Mouse (Mus musculus): Measurements from ENCODE around the gene Tcerg1l. TPM values are rescaled to one million over a fixed set of nuclear protein-coding genes. Genes with fewer than 3 reads are reported as not detected.
A peak's percentile ranks its signal among the peaks of the same experiment; 100 is the strongest.

Tcerg1l gene
- polyA plus RNA-seq (2016; fragmentation: Nextera tagmentation; extraction: Ambion mirVana), result 0.42 and 0.50 TPM in 2 replicates

DNA sequence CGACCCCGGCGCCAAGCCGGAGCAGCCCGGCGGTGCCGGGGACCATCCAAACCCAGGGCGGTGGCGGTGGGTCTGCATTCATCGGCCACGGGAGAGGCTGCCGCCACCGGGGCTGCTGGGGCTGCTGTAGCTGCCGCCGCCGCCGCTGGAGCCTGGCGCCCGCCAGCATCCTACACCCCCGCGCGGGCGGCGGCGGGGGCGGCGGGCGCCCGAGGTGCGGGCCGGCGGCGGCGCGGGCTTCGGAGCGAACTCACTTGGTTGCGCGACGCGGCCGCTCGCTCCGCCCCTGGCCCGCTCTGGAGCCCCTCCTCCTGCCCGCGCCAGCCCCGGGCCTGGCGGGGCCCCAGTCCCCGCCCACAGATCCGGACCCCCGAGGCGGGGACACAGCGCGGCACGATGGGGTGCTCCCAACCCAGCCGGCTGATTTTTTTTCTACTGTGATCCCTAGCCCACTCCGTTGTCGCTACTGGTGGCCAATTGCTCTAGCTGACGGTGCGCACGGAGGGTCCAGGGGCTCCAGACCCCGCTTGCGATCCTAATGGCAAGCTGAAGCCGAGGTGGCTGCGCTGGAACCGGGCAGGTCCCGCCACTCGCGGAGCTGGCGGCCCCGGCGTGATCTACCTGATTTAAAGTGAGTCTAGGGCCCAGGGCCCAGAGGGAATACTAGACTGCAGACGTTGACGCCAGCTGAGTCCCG lies at the start of gene Tcerg1l:
Gene Tcerg1l, minus strand, starts transcription at position 246 of the 697 bp plus-strand sequence.
- peak within 1 kb of the TSS; percentile 59 for H3K4me3 ChIP-seq
- 4% methylated on average over 69 of the region's 76 CpGs for WGBS
- 0 out of 2 replicates have a peak, but pooled peaks have one; percentile 48 for ATAC-seq (ENCODE audit: insufficient number of reproducible peaks, low FRiP score)
- peak within 1 kb of the TSS; percentile 94 for H3K4me2 ChIP-seq
- H3K27me3 ChIP-seq (replicated peaks), result peaks cover 66% of the 10 kb centered on the region
- H3K27ac ChIP-seq (ENCODE audit: poor library complexity, severe bottlenecking), result no peak within 1 kb of the TSS
- H3K36me3 ChIP-seq, result no peaks in the 10 kb centered on the region
- peaks cover 13% of the 10 kb centered on the region for H3K4me1 ChIP-seq (replicated peaks)
- H3K9me3 ChIP-seq (replicated peaks), result no peaks in the 10 kb centered on the region
- H3K9ac ChIP-seq, result peak within 1 kb of the TSS; percentile 24; the same call in 1 of the 2 replicates

DNA sequence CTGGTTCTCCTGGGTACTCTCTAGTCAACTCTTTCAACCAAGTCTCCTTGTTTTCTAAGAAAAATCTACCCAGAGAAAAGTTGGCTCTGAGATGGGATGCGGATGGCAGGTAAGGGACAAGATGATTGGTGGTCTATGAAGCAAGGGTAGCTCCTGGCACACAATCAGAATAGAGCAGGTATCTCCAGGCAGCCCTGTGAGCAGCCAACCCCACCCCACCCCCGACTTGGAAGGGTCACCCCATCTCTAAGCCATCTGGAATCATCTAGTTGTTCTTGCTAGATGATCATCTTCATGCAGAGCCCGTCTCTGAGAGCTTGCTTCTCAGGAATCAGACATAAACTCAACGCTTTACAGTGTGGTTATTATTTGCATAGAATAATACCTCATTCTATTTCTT lies 44.6 kb upstream of the Tcerg1l start:
- 64% methylated on average over 4 of the region's 4 CpGs for WGBS

GRCm38 (mm10) chr7:138432541-138432940 lies 35.0 kb upstream of the Tcerg1l start:
- Histone ChIP-seq H3K36me3 (no peaks in the 10 kb centered on the region), H3K27me3 (replicated peaks) (no peaks in the 10 kb centered on the region), H3K9ac (no peak overlapping the region), H3K4me1 (replicated peaks) (no peaks in the 10 kb centered on the region), H3K4me2 (no peak overlapping the region), H3K27ac (ENCODE audit: poor library complexity, severe bottlenecking) (no peak overlapping the region), H3K9me3 (replicated peaks) (no peaks in the 10 kb centered on the region), H3K4me3 (no peak overlapping the region)
- WGBS, result 52% methylated on average over 4 of the region's 4 CpGs
- ATAC-seq (ENCODE audit: insufficient number of reproducible peaks, low FRiP score), result no peak

More for the DNA sequence above, 44.6 kb upstream of the Tcerg1l start:
- no peak overlapping the region for H3K4me3 ChIP-seq
- H3K9me3 ChIP-seq (replicated peaks), result no peaks in the 10 kb centered on the region
- ATAC-seq (ENCODE audit: insufficient number of reproducible peaks, low FRiP score), result no peak
- H3K9ac ChIP-seq, result no peak overlapping the region
- H3K27me3 ChIP-seq (replicated peaks), result no peaks in the 10 kb centered on the region; the same call in 1 of the 2 replicates
- H3K4me1 ChIP-seq (replicated peaks), result no peaks in the 10 kb centered on the region
- no peak overlapping the region for H3K27ac ChIP-seq (ENCODE audit: poor library complexity, severe bottlenecking)
- H3K36me3 ChIP-seq, result no peaks in the 10 kb centered on the region
- no peak overlapping the region for H3K4me2 ChIP-seq

- H3K27me3 ChIP-seq (replicated peaks), result no peaks in the 10 kb centered on the region
- no peak overlapping the region for H3K4me2 ChIP-seq
- ATAC-seq (ENCODE audit: insufficient number of reproducible peaks, low FRiP score), result no peak
- no peak overlapping the region for H3K27ac ChIP-seq (ENCODE audit: poor library complexity, severe bottlenecking)
- H3K9me3 ChIP-seq (replicated peaks), result no peaks in the 10 kb centered on the region
- H3K4me1 ChIP-seq (replicated peaks), result no peaks in the 10 kb centered on the region
- H3K36me3 ChIP-seq, result no peaks in the 10 kb centered on the region
- H3K4me3 ChIP-seq, result no peak overlapping the region
- H3K9ac ChIP-seq, result no peak overlapping the region
Observed at GRCm38 (mm10) chr7:138431456-138431855, 33.9 kb upstream of the Tcerg1l start.

DNA sequence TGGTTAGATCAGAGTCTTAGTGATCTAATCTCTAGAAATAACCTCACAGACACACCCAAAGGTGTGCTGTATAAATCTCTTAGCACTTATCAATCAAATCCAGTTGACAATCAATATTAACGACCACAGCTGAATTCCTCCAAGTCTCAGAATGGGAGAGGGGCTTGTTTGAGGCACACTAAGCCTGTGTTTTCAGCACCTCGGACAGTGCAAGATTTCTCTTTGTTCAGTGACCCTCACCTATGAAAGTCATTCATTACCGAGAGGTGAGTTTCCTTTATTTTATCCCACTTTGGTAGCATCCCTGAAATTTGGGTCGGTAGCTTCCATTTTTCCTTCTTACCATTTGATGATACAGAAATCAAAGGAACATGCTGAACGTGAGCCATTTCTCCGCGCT lies 32.4 kb upstream of the Tcerg1l start:
- Histone ChIP-seq H3K4me3 (no peak overlapping the region), H3K4me1 (replicated peaks) (no peaks in the 10 kb centered on the region), H3K9me3 (replicated peaks) (no peaks in the 10 kb centered on the region), H3K27ac (ENCODE audit: poor library complexity, severe bottlenecking) (no peak overlapping the region), H3K36me3 (no peaks in the 10 kb centered on the region), H3K27me3 (replicated peaks) (no peaks in the 10 kb centered on the region), H3K4me2 (no peak overlapping the region), H3K9ac (no peak overlapping the region)
- ATAC-seq (ENCODE audit: insufficient number of reproducible peaks, low FRiP score), result no peak
- 56% methylated on average over 7 of the region's 7 CpGs for WGBS

- no peaks in the 10 kb centered on the region for H3K4me1 ChIP-seq (replicated peaks)
- ATAC-seq (ENCODE audit: insufficient number of reproducible peaks, low FRiP score), result no peak
- 48% methylated on average over 1 of the region's 1 CpGs for WGBS
- H3K36me3 ChIP-seq, result no peaks in the 10 kb centered on the region
- no peaks in the 10 kb centered on the region for H3K27me3 ChIP-seq (replicated peaks)
- no peak overlapping the region for H3K9ac ChIP-seq
- H3K9me3 ChIP-seq (replicated peaks), result no peaks in the 10 kb centered on the region
- no peak overlapping the region for H3K4me3 ChIP-seq
- H3K27ac ChIP-seq (ENCODE audit: poor library complexity, severe bottlenecking), result no peak overlapping the region
- no peak overlapping the region for H3K4me2 ChIP-seq
Observed at GRCm38 (mm10) chr7:138428826-138429225, 31.3 kb upstream of the Tcerg1l start.

DNA sequence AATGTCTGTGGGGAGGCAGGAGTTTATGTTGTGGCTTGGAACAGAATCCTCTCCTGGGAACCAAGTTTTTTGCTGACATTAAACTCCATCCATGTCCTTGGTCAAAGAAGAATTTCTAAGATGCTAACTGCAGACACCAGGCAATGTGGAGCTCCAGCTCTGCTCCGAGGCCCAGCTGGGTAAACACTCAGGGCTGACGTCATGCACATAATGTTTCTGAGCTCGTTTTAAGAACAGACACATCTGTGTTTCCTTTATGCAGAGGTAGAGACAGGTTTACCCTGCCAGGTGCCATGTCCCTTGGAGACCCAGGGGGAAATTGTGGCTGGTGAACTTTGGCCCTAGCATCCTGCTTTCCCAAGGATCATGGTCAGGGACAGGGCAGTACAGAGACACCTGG lies 29.9 kb upstream of the Tcerg1l start:
- Histone ChIP-seq H3K4me2 (no peak overlapping the region), H3K9ac (no peak overlapping the region), H3K36me3 (no peaks in the 10 kb centered on the region), H3K9me3 (replicated peaks) (no peaks in the 10 kb centered on the region), H3K4me3 (no peak overlapping the region), H3K27me3 (replicated peaks) (no peaks in the 10 kb centered on the region), H3K4me1 (replicated peaks) (no peaks in the 10 kb centered on the region), H3K27ac (ENCODE audit: poor library complexity, severe bottlenecking) (no peak overlapping the region)
- no peak for ATAC-seq (ENCODE audit: insufficient number of reproducible peaks, low FRiP score)
- WGBS, result 42% methylated on average over 3 of the region's 3 CpGs

- Histone ChIP-seq H3K4me2 (no peak overlapping the region), H3K9ac (no peak overlapping the region), H3K27me3 (replicated peaks) (peaks cover 7% of the 10 kb centered on the region; the same call in 1 of the 2 replicates), H3K9me3 (replicated peaks) (no peaks in the 10 kb centered on the region), H3K4me1 (replicated peaks) (no peaks in the 10 kb centered on the region), H3K36me3 (no peaks in the 10 kb centered on the region), H3K4me3 (no peak overlapping the region), H3K27ac (ENCODE audit: poor library complexity, severe bottlenecking) (no peak overlapping the region)
- ATAC-seq (ENCODE audit: insufficient number of reproducible peaks, low FRiP score), result no peak
- WGBS, result 69% methylated on average over 5 of the region's 5 CpGs
Observed at GRCm38 (mm10) chr7:138413496-138413895, 16.0 kb upstream of the Tcerg1l start.

- no peak for ATAC-seq (ENCODE audit: insufficient number of reproducible peaks, low FRiP score)
- H3K27me3 ChIP-seq (replicated peaks), result peaks cover 53% of the 10 kb centered on the region
- no peak overlapping the region for H3K4me3 ChIP-seq
Observed at GRCm38 (mm10) chr7:138401641-138402040, 4.1 kb upstream of the Tcerg1l start.

GRCm38 (mm10) chr7:138400506-138401272 lies 3.2 kb upstream of the Tcerg1l start:
- Histone ChIP-seq H3K4me1 (replicated peaks) (peaks cover 13% of the 10 kb centered on the region), H3K4me2 (no peak overlapping the region), H3K36me3 (no peaks in the 10 kb centered on the region), H3K9me3 (replicated peaks) (no peaks in the 10 kb centered on the region), H3K27ac (ENCODE audit: poor library complexity, severe bottlenecking) (no peak overlapping the region), H3K9ac (no peak overlapping the region), H3K27me3 (replicated peaks) (peaks cover 61% of the 10 kb centered on the region), H3K4me3 (no peak overlapping the region)
- 75% methylated on average over 8 of the region's 8 CpGs for WGBS
- no peak for ATAC-seq (ENCODE audit: insufficient number of reproducible peaks, low FRiP score)

More at GRCm38 (mm10) chr7:138401641-138402040, 4.1 kb upstream of the Tcerg1l start:
- H3K36me3 ChIP-seq, result no peaks in the 10 kb centered on the region
- no peak overlapping the region for H3K4me2 ChIP-seq
- no peaks in the 10 kb centered on the region for H3K9me3 ChIP-seq (replicated peaks)
- no peak overlapping the region for H3K9ac ChIP-seq
- WGBS, result 85% methylated on average over 5 of the region's 5 CpGs
- peaks cover 13% of the 10 kb centered on the region for H3K4me1 ChIP-seq (replicated peaks)
- no peak overlapping the region for H3K27ac ChIP-seq (ENCODE audit: poor library complexity, severe bottlenecking)

DNA sequence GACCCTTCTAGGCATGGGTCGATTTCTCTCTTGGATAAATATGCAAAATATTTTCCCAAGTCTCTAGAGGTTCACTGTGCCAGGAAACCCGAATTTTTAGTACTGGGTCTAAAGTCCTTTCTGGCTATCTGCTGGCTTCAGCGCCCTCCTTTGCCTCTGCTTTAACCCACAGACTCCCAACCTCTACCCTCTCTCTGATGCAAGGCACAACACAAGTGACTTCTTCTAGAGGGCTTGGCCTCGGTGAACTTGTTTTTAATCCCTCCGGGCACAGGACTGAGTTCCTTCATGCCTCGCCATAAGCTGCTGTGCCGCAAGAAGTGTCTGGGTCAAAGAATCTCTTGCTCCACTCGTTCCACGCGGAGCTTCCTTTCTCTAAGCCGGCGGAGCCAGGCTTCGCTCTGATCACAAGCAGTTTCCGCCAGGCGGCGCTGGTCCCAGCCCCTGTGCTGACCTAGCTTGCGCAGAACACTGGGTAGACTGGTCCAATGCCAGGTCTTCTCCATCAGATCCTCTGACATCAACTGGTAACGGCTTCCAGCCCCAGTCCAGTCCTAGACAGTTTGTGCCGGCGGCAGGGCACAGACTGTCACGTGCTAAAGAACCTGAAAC lies 758 bp upstream of the Tcerg1l start:
- no peak overlapping the region for H3K9ac ChIP-seq
- peak overlapping the region; percentile 59 for H3K4me3 ChIP-seq
- peaks cover 13% of the 10 kb centered on the region for H3K4me1 ChIP-seq (replicated peaks)
- H3K9me3 ChIP-seq (replicated peaks), result no peaks in the 10 kb centered on the region
- H3K4me2 ChIP-seq, result peak overlapping the region; percentile 94
- 2% methylated on average over 21 of the region's 21 CpGs for WGBS
- peak; percentile 39; the same call in 1 of the 2 replicates for ATAC-seq (ENCODE audit: insufficient number of reproducible peaks, low FRiP score)
- H3K27me3 ChIP-seq (replicated peaks), result peaks cover 71% of the 10 kb centered on the region
- H3K27ac ChIP-seq (ENCODE audit: poor library complexity, severe bottlenecking), result no peak overlapping the region
- H3K36me3 ChIP-seq, result no peaks in the 10 kb centered on the region
